Mouse (Mus musculus) limb, embryonic 15.5 days (tissue): Measurements from ENCODE around the gene Armcx2. TPM values are rescaled to one million over a fixed set of nuclear protein-coding genes. Genes with fewer than 3 reads are reported as not detected.

ENCODE experiments used
- microRNA-seq: library from miRNA; unstranded; fragments of <30 nt; microRNA quantifications from one replicate; pipeline ENCODE4, GENCODE M21; 2016
- polyA plus RNA-seq: library from polyadenylated mRNA; unstranded; fragments of >200 nt; fragmentation: Nextera tagmentation; extraction: Ambion mirVana; gene quantifications from 2 replicates; pipeline ENCODE4 v1.2.1, GENCODE M21; 2015

The Armcx2 gene
- polyA plus RNA-seq, 1 experiment from 2014 or later, result 83.1 TPM

Small RNAs within 50 kb of the gene (microRNA-seq; reads per million reads assigned to microRNA genes)
- not detected for gene Mir7093

Other genes starting within 250 kb of the Armcx2 start
- 1.4 and 3.4 TPM in 2 replicates for gene Btk, start 225.7 kb downstream of the Armcx2 start, polyA plus RNA-seq
- gene Rpl36a, start 223.6 kb downstream of the Armcx2 start, polyA plus RNA-seq, result 338 and 416 TPM in 2 replicates
- 4.2 and 4.6 TPM in 2 replicates for gene Gla, start 208.1 kb downstream of the Armcx2 start, polyA plus RNA-seq
- gene Hnrnph2, start 208.0 kb downstream of the Armcx2 start, polyA plus RNA-seq, result 140 and 151 TPM in 2 replicates
- gene Armcx4, start 122.7 kb downstream of the Armcx2 start, polyA plus RNA-seq, result 4.4 and 5.6 TPM in 2 replicates
- 66.5 TPM in 2 replicates for gene Armcx1, start 91.3 kb downstream of the Armcx2 start, polyA plus RNA-seq
- gene Armcx6, start 57.8 kb downstream of the Armcx2 start, polyA plus RNA-seq, result 32.3 and 33.3 TPM in 2 replicates
- 95.4 and 108 TPM in 2 replicates for gene Armcx3, start 52.6 kb downstream of the Armcx2 start, polyA plus RNA-seq
- gene Nxf2, start 155.5 kb upstream of the Armcx2 start, polyA plus RNA-seq, result 0.55 and 0.73 TPM in 2 replicates
- 6.2 and 6.5 TPM in 2 replicates for gene Zmat1, start 200.0 kb upstream of the Armcx2 start, polyA plus RNA-seq